Mouse (Mus musculus) kidney, adult 2 months (tissue): Measurements from ENCODE around the gene Atp5d.

Experiments used
- CTCF ChIP-seq: fragments of 200-500 bp; conservative IDR thresholded peaks from 2 replicates; pipeline ENCODE4 v1.5.1; 2011; ENCODE audit warnings: low read depth, mild to moderate bottlenecking, control low read depth, low read length, moderate library complexity, mixed read lengths; ENCODE audit not compliant: insufficient read depth, insufficient read length
- POLR2A ChIP-seq: fragments of 200-500 bp; IDR thresholded peaks from one replicate; pipeline ENCODE4 v1.6.1; 2011; ENCODE audit warnings: low read depth, low read length, control low read depth

DNA sequence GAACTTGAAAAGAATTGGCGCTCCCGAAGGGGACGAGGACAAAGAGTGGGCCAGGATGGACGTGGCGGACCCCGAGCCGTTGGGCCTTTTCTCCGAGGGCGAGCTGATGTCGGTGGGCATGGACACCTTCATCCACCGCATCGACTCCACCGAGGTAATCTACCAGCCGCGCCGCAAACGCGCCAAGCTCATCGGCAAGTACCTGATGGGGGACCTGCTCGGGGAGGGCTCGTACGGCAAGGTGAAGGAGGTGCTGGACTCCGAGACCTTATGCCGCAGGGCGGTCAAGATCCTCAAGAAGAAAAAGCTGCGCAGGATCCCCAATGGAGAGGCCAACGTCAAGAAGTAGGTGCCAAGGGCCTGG lies 21.9 kb upstream of the Atp5d start:
- TF ChIP-seq POLR2A (no peak), CTCF (no peak)
